Mouse (Mus musculus): ENCODE measurements around the gene Ube2d2b. TPM values are rescaled to one million over a fixed set of nuclear protein-coding genes. Genes with fewer than 3 reads are reported as not detected.

Gene Ube2d2b
- polyA plus RNA-seq, 1 experiment from 2014 or later: 0.35 TPM

- peak; percentile 76 for ATAC-seq (replicated peaks; ENCODE audit: extremely low read depth, insufficient read depth, low FRiP score)
- H3K36me3 ChIP-seq (ENCODE audit: control insufficient read depth, insufficient read depth): peaks cover 5% of the 10 kb centered on the region
- peaks cover 17% of the 10 kb centered on the region for H3K4me1 ChIP-seq (ENCODE audit: control insufficient read depth, insufficient read depth, low read length)
- H3K27ac ChIP-seq (ENCODE audit: low read length): peak overlapping the region; percentile 4; the same call in 1 of the 2 replicates
- H3K4me3 ChIP-seq (ENCODE audit: low read length): no peak overlapping the region
- H3K27me3 ChIP-seq (ENCODE audit: control insufficient read depth, insufficient read depth, low read length): no peaks in the 10 kb centered on the region
- no peak overlapping the region for H3K4me2 ChIP-seq (ENCODE audit: low read depth, low read length)
- 54% methylated on average over 5 of the region's 5 CpGs for WGBS
- H3K9me3 ChIP-seq (replicated peaks; ENCODE audit: control insufficient read depth, low read length): peaks cover 3% of the 10 kb centered on the region
- H3K9ac ChIP-seq (ENCODE audit: low read length): no peak overlapping the region
Observed at GRCm38 (mm10) chr5:107847349-107847748, 17.4 kb downstream of the Ube2d2b start.

- peaks cover 3% of the 10 kb centered on the region for H3K9me3 ChIP-seq (replicated peaks; ENCODE audit: control insufficient read depth, low read length)
- no peak overlapping the region for H3K4me2 ChIP-seq (ENCODE audit: low read depth, low read length)
- no peak overlapping the region for H3K27ac ChIP-seq (ENCODE audit: low read length)
- peaks cover 5% of the 10 kb centered on the region for H3K36me3 ChIP-seq (ENCODE audit: control insufficient read depth, insufficient read depth)
- H3K9ac ChIP-seq (ENCODE audit: low read length): no peak overlapping the region
- 71% methylated on average over 2 of the region's 2 CpGs for WGBS
- no peaks in the 10 kb centered on the region for H3K27me3 ChIP-seq (ENCODE audit: control insufficient read depth, insufficient read depth, low read length)
- H3K4me1 ChIP-seq (ENCODE audit: control insufficient read depth, insufficient read depth, low read length): peaks cover 13% of the 10 kb centered on the region
- ATAC-seq (replicated peaks; ENCODE audit: extremely low read depth, insufficient read depth, low FRiP score): no peak
- no peak overlapping the region for H3K4me3 ChIP-seq (ENCODE audit: low read length)
Observed at GRCm38 (mm10) chr5:107847817-107848216, 17.9 kb downstream of the Ube2d2b start.

GRCm38 (mm10) chr5:107848964-107849363 is 19.1 kb downstream of the Ube2d2b start:
- Histone ChIP-seq H3K9ac (ENCODE audit: low read length) (no peak overlapping the region), H3K4me2 (ENCODE audit: low read depth, low read length) (no peak overlapping the region), H3K36me3 (ENCODE audit: control insufficient read depth, insufficient read depth) (peaks cover 5% of the 10 kb centered on the region), H3K27me3 (ENCODE audit: control insufficient read depth, insufficient read depth, low read length) (no peaks in the 10 kb centered on the region), H3K27ac (ENCODE audit: low read length) (no peak overlapping the region), H3K4me1 (ENCODE audit: control insufficient read depth, insufficient read depth, low read length) (peaks cover 23% of the 10 kb centered on the region), H3K9me3 (replicated peaks; ENCODE audit: control insufficient read depth, low read length) (peaks cover 3% of the 10 kb centered on the region), H3K4me3 (ENCODE audit: low read length) (no peak overlapping the region)
- 72% methylated on average over 4 of the region's 4 CpGs for WGBS
- ATAC-seq (replicated peaks; ENCODE audit: extremely low read depth, insufficient read depth, low FRiP score): no peak

- Histone ChIP-seq H3K27me3 (ENCODE audit: control insufficient read depth, insufficient read depth, low read length) (no peaks in the 10 kb centered on the region), H3K27ac (ENCODE audit: low read length) (peak overlapping the region; percentile 87), H3K4me2 (ENCODE audit: low read depth, low read length) (peak overlapping the region; percentile 52), H3K4me1 (ENCODE audit: control insufficient read depth, insufficient read depth, low read length) (peaks cover 19% of the 10 kb centered on the region), H3K9me3 (replicated peaks; ENCODE audit: control insufficient read depth, low read length) (peaks cover 3% of the 10 kb centered on the region), H3K36me3 (ENCODE audit: control insufficient read depth, insufficient read depth) (peaks cover 5% of the 10 kb centered on the region), H3K4me3 (ENCODE audit: low read length) (0 out of 2 replicates have a peak overlapping the region, but pooled peaks have one; percentile 8), H3K9ac (ENCODE audit: low read length) (peak overlapping the region; percentile 69)
- peak; percentile 90 for ATAC-seq (replicated peaks; ENCODE audit: extremely low read depth, insufficient read depth, low FRiP score)
- 11% methylated on average over 6 of the region's 6 CpGs for WGBS
Observed at GRCm38 (mm10) chr5:107853807-107854206, 23.9 kb downstream of the Ube2d2b start.

GRCm38 (mm10) chr5:107854556-107854955 is 24.7 kb downstream of the Ube2d2b start:
- Histone ChIP-seq H3K27me3 (ENCODE audit: control insufficient read depth, insufficient read depth, low read length) (no peaks in the 10 kb centered on the region), H3K36me3 (ENCODE audit: control insufficient read depth, insufficient read depth) (peaks cover 5% of the 10 kb centered on the region), H3K9ac (ENCODE audit: low read length) (no peak overlapping the region), H3K4me1 (ENCODE audit: control insufficient read depth, insufficient read depth, low read length) (peaks cover 19% of the 10 kb centered on the region), H3K9me3 (replicated peaks; ENCODE audit: control insufficient read depth, low read length) (peaks cover 3% of the 10 kb centered on the region), H3K4me3 (ENCODE audit: low read length) (no peak overlapping the region), H3K27ac (ENCODE audit: low read length) (peak overlapping the region; percentile 87), H3K4me2 (ENCODE audit: low read depth, low read length) (no peak overlapping the region)
- 36% methylated on average over 3 of the region's 3 CpGs for WGBS
- ATAC-seq (replicated peaks; ENCODE audit: extremely low read depth, insufficient read depth, low FRiP score): no peak

GRCm38 (mm10) chr5:107855546-107855945 is 25.6 kb downstream of the Ube2d2b start:
- Histone ChIP-seq H3K9me3 (replicated peaks; ENCODE audit: control insufficient read depth, low read length) (no peaks in the 10 kb centered on the region), H3K9ac (ENCODE audit: low read length) (no peak overlapping the region), H3K4me3 (ENCODE audit: low read length) (no peak overlapping the region), H3K27me3 (ENCODE audit: control insufficient read depth, insufficient read depth, low read length) (no peaks in the 10 kb centered on the region), H3K4me2 (ENCODE audit: low read depth, low read length) (no peak overlapping the region), H3K36me3 (ENCODE audit: control insufficient read depth, insufficient read depth) (no peaks in the 10 kb centered on the region), H3K4me1 (ENCODE audit: control insufficient read depth, insufficient read depth, low read length) (peaks cover 19% of the 10 kb centered on the region), H3K27ac (ENCODE audit: low read length) (no peak overlapping the region)
- ATAC-seq (replicated peaks; ENCODE audit: extremely low read depth, insufficient read depth, low FRiP score): no peak
- WGBS: 61% methylated on average over 2 of the region's 2 CpGs

- no peak overlapping the region for H3K4me3 ChIP-seq (ENCODE audit: low read length)
- no peaks in the 10 kb centered on the region for H3K36me3 ChIP-seq (ENCODE audit: control insufficient read depth, insufficient read depth)
- no peaks in the 10 kb centered on the region for H3K27me3 ChIP-seq (ENCODE audit: control insufficient read depth, insufficient read depth, low read length)
- no peak for ATAC-seq (replicated peaks; ENCODE audit: extremely low read depth, insufficient read depth, low FRiP score)
- no peaks in the 10 kb centered on the region for H3K9me3 ChIP-seq (replicated peaks; ENCODE audit: control insufficient read depth, low read length)
- H3K27ac ChIP-seq (ENCODE audit: low read length): no peak overlapping the region
- no peak overlapping the region for H3K4me2 ChIP-seq (ENCODE audit: low read depth, low read length)
- H3K9ac ChIP-seq (ENCODE audit: low read length): no peak overlapping the region
- peaks cover 10% of the 10 kb centered on the region for H3K4me1 ChIP-seq (ENCODE audit: control insufficient read depth, insufficient read depth, low read length)
- WGBS: 51% methylated on average over 2 of the region's 2 CpGs
Observed at GRCm38 (mm10) chr5:107858963-107859362, 29.1 kb downstream of the Ube2d2b start.

- no peak for ATAC-seq (replicated peaks; ENCODE audit: extremely low read depth, insufficient read depth, low FRiP score)
- Histone ChIP-seq H3K4me2 (ENCODE audit: low read depth, low read length) (no peak overlapping the region), H3K9ac (ENCODE audit: low read length) (no peak overlapping the region), H3K27me3 (ENCODE audit: control insufficient read depth, insufficient read depth, low read length) (no peaks in the 10 kb centered on the region), H3K4me3 (ENCODE audit: low read length) (no peak overlapping the region), H3K27ac (ENCODE audit: low read length) (no peak overlapping the region), H3K4me1 (ENCODE audit: control insufficient read depth, insufficient read depth, low read length) (peaks cover 20% of the 10 kb centered on the region), H3K9me3 (replicated peaks; ENCODE audit: control insufficient read depth, low read length) (no peaks in the 10 kb centered on the region), H3K36me3 (ENCODE audit: control insufficient read depth, insufficient read depth) (no peaks in the 10 kb centered on the region)
- 72% methylated on average over 3 of the region's 3 CpGs for WGBS
Observed at GRCm38 (mm10) chr5:107863971-107864370, 34.1 kb downstream of the Ube2d2b start.

- ATAC-seq (replicated peaks; ENCODE audit: extremely low read depth, insufficient read depth, low FRiP score): no peak
- H3K4me3 ChIP-seq (ENCODE audit: low read length): no peak overlapping the region
- no peaks in the 10 kb centered on the region for H3K9me3 ChIP-seq (replicated peaks; ENCODE audit: control insufficient read depth, low read length)
- no peaks in the 10 kb centered on the region for H3K27me3 ChIP-seq (ENCODE audit: control insufficient read depth, insufficient read depth, low read length)
- H3K9ac ChIP-seq (ENCODE audit: low read length): no peak overlapping the region
- H3K4me1 ChIP-seq (ENCODE audit: control insufficient read depth, insufficient read depth, low read length): peaks cover 20% of the 10 kb centered on the region
- H3K27ac ChIP-seq (ENCODE audit: low read length): peak overlapping the region; percentile 22
- no peaks in the 10 kb centered on the region for H3K36me3 ChIP-seq (ENCODE audit: control insufficient read depth, insufficient read depth)
- WGBS: 21% methylated on average over 2 of the region's 2 CpGs
- no peak overlapping the region; the same call in 1 of the 2 replicates for H3K4me2 ChIP-seq (ENCODE audit: low read depth, low read length)
Observed at GRCm38 (mm10) chr5:107866127-107867126, 36.5 kb downstream of the Ube2d2b start.

All from heart, embryonic 16.5 days (tissue).